Mouse (Mus musculus) colon, adult 2 months (tissue): ENCODE results near the gene Sp1. TPM values are rescaled to one million over a fixed set of nuclear protein-coding genes. Genes with fewer than 3 reads are reported as not detected.

Experiments used
- polyA plus RNA-seq: library from polyadenylated mRNA; depleted of rRNA; stranded (reverse); fragments of >200 nt; gene quantifications from 2 replicates; pipeline ENCODE4 v1.2.3, GENCODE M21; 2012; rRNA removed

The Sp1 gene
- polyA plus RNA-seq = 14.2 and 15.0 TPM in 2 replicates

DNA sequence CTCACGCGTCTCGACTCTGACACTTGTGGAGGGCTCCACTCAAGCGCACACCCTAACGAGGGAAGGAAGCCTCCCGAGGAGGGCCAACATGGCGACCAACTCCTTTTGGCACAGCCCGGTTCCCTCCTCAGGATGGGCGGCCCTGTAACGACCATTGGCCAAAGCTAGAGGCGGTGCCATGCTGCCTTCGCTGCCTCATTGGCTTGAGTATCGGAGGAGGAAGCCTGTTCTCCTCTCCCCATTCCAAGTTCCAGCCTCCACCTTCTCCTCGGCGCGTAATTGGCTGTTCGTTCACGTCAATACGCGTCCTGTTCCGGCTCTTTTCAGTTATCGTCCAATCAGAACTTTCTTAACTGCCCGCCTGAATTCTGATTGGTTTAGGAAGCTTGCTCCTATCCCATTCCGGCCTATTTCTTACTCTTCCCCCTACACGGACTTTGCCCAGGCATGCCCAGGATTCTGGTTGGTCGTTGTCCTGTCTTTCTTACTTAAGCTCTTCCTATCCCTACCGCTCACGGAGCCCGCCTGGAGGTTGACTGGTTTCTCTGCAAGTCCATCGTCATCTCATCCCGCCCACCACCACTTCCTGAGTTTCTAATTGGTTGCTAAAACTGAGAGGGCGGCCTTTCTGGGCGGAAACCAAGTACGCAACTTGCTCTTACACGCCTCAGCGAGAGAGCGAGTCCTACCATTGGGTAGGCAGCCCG, at the start of gene Sp1:
Gene Sp1, plus strand, starts transcription at position 655 of the 707 bp plus-strand sequence.

DNA sequence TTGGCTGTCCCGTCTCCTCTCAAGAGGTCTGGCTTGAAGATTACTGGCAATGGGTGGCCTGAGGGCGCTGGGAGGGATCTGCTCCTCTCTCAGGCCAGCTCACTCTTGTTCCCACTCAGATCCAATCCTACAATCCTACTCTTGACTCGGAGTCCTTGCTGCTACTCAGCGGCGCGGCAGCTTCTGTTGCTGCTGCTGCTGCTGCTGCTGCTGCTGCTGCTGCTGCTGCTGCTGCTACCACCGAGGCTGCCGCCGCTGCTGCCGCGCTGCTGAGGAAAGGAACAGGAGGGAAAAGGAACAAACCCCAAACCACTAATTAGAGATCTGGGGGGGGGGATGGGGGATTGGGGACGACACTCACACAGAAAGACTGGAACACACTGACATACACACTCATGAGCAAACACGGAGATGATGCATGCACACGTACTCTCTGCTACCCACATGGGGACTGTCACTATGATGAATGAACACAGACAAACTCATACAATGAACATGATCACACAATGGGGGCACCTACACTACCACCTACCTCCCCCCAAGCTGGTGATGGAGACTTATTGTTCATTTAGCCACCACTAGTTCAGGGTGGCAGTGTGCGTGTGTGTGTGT, 39.1 kb upstream of the Sp1 start, which contains the start of gene Sp7:
Gene Sp7, minus strand, starts transcription at position 450 of the 612 bp plus-strand sequence.

DNA sequence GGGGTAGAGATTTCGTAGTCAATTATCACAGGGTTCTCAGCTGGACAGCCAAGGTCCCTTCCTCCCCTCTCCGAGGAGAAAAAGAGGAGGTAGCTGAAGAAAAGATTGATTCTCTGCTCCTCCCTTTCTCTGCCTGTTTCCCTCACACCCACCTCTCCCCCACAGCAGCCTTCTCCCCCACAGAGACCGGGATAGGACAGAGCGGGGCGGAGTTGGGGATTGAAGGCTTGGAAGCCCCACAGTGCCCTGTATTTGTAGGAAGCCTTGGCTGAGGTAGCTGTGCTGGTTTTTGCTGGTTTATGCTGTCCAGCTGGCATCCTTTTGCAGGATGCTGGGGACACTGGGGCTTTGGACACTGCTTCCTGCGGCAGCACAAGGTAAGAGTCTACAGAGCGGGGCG, 39.2 kb downstream of the Sp1 start, which contains the start of gene Amhr2:
Gene Amhr2, plus strand, starts transcription at position 222 of the 400 bp plus-strand sequence.

DNA sequence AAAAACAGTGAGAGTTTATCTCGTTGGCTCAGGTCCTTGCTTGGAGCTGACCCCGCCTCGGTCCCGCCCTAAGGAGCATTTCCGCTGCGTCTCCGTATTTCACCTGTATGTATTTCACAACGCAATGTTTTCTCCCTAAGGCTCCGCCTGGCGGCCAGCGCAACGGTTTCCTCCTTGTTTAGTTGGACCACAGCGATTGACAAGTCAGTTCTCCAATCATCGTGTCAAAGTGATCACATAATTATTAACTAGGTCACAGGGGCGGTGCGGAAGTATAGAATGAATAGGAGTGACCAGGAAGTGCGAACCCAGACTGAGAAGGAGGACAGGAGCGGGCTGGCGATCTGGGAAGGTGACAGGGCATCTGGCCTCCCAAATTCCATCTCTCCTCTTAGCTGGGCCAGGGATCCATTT, 53.0 kb downstream of the Sp1 start, which contains the start of gene Prr13:
Gene Prr13, plus strand, starts transcription at position 125 of the 414 bp plus-strand sequence.

DNA sequence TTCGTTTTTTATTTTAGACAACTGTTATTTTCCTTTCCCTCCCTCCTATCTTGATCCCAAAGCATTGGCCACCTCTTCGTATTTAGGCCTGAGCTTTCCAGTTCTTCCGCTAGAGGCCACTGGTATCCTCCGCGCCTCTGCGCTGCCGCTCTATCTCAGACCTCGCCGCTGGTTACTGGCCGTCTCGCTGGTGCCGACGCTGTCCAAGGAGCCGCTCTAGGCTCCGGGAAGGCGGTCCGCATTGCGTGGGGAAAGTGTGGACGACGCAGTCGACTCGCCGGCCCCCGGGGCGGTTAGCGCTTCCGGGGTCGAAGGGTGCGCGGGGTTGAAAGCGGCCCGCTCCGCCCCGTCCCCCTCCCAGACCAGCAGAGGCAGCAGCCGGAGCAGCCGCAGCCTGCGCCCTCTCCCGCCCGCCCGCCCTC, 64.3 kb downstream of the Sp1 start, which contains the start of gene Pcbp2:
Gene Pcbp2, plus strand, starts transcription at position 357 of the 422 bp plus-strand sequence.

Other genes starting within 250 kb of the Sp1 start
- 19.4 and 21.4 TPM in 2 replicates for gene Zfp740, start 202.9 kb upstream of the Sp1 start, polyA plus RNA-seq
- gene Csad, start 201.4 kb upstream of the Sp1 start, polyA plus RNA-seq = 63.9 and 65.7 TPM in 2 replicates
- 8.9 and 9.7 TPM in 2 replicates for gene Itgb7, start 174.2 kb upstream of the Sp1 start, polyA plus RNA-seq
- gene Rarg, start 148.6 kb upstream of the Sp1 start, polyA plus RNA-seq = 25.4 and 36.2 TPM in 2 replicates
- gene Gm9918, start 135.6 kb upstream of the Sp1 start, polyA plus RNA-seq = 0.08 and 0.09 TPM in 2 replicates
- 79.3 and 113 TPM in 2 replicates for gene Mfsd5, start 126.7 kb upstream of the Sp1 start, polyA plus RNA-seq
- gene Espl1, start 109.9 kb upstream of the Sp1 start, polyA plus RNA-seq = 6.9 and 7.9 TPM in 2 replicates
- gene Pfdn5, start 80.0 kb upstream of the Sp1 start, polyA plus RNA-seq = 37.2 and 55.3 TPM in 2 replicates
- gene Myg1, start 74.4 kb upstream of the Sp1 start, polyA plus RNA-seq = 48.5 and 54.2 TPM in 2 replicates
- gene Aaas, start 55.4 kb upstream of the Sp1 start, polyA plus RNA-seq = 33.2 and 35.7 TPM in 2 replicates
- gene Sp7, start 39.0 kb upstream of the Sp1 start, polyA plus RNA-seq = 0.15 and 0.23 TPM in 2 replicates
- gene Amhr2, start 39.2 kb downstream of the Sp1 start, polyA plus RNA-seq = 4.2 and 14.1 TPM in 2 replicates
- 483 and 710 TPM in 2 replicates for gene Prr13, start 52.9 kb downstream of the Sp1 start, polyA plus RNA-seq
- gene Pcbp2, start 64.4 kb downstream of the Sp1 start, polyA plus RNA-seq = 357 and 368 TPM in 2 replicates
- not detected in 2 replicates for gene Gm10337, start 97.6 kb downstream of the Sp1 start, polyA plus RNA-seq
- 3.6 and 5.4 TPM in 2 replicates for gene Map3k12, start 110.9 kb downstream of the Sp1 start, polyA plus RNA-seq
- 72.6 and 84.8 TPM in 2 replicates for gene Tarbp2, start 112.0 kb downstream of the Sp1 start, polyA plus RNA-seq
- gene Npff, start 118.8 kb downstream of the Sp1 start, polyA plus RNA-seq = 3.3 and 3.7 TPM in 2 replicates
- gene Gm28047, start 218.9 kb downstream of the Sp1 start, polyA plus RNA-seq = 0.14 TPM in 1 of 2 replicates, not detected in the other
- gene Atf7, start 219.3 kb downstream of the Sp1 start, polyA plus RNA-seq = 37.3 and 48.6 TPM in 2 replicates